Mouse (Mus musculus) erythroid progenitor cell, adult 5-6 weeks (primary cell): ENCODE data around the gene Pla2g15. TPM values are rescaled to one million over a fixed set of nuclear protein-coding genes. Genes with fewer than 3 reads are reported as not detected.
"Not testable (repeated sequence)": the region's sequence is repeated elsewhere in the genome, so short reads cannot be mapped to it uniquely, and the experiment has no call there.

Experiments used
- ATAC-seq: replicated peaks from 2 replicates; pipeline ENCODE4 v1.8.0; 2016; ENCODE audit warnings: moderate number of reproducible peaks, mild to moderate bottlenecking, moderate TSS enrichment, inconsistent platforms; ENCODE audit not compliant: poor library complexity, low FRiP score, severe bottlenecking
- total RNA-seq, 2 experiments: library from RNA; stranded (forward) in 1 of 2; stranded (reverse) in 1 of 2; fragments of 150-400 nt in 1 of 2; fragments of 186-747, 209-891 nt in 1 of 2; gene quantifications; 2 replicates each; pipeline versions ENCODE4 v1.2.3 to v1.2.4; 2015 to 2017; ENCODE audit warnings: low replicate concordance in 2 of 2

Gene Pla2g15
- total RNA-seq, 2 experiments from 2014 or later = 1.7 to 8.6 TPM

DNA sequence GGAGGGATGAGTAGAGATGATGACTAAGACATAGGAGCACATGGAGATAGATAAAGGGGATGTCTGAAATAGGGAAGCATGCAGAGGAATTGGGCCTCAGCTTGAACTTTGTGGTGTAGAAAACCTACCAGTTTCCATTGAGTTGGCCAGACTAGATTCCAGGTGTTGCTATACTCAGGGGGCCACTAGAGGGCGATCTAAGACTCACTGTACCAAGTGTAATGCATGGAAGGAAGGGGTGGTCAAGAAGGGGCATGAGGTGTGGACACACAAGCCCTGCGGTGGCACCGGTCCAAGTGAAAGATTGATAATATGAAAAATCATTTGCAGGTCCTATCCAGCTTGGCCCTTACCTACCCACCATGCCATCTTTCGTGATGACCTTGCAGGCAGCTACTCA is 15.3 kb downstream of the Pla2g15 start:
- ATAC-seq = peak; percentile 58; the same call in 1 of the 2 replicates

DNA sequence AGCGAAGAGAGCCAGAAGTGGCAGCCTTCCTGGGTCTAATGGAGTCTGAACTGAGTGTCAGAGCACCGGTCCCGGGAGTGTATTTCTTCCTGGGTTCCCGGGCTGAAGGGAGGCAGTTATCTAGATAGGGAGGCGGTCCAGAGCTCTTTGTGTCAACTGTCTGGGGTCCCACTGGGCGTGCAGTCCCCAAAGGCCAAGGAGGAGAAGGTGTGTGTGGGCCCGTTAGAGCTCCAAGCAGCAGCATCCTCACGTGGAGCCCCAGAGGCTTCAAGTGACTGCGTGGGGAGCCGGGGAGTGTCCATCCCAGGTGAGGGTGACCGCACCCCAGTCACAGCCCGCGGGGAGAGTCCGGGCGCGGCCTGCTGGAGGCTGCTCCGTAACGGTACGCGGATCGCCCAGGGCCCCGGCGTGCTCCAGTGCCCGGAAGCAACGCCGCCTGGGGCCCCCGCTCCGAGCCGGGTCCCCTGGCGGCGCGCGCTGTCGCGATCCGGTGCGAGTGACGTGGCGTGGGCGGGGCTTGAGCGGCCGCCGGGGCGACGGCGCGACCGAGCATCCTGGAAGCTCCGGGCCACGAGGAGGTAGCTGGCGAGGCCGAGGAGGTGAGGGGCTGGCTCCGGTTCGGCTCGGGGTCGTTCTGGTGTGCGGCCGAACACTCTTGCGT is 18.3 kb downstream of the Pla2g15 start, which contains the start of gene Slc7a6:
Gene Slc7a6, plus strand, starts transcription at position 502 of the 661 bp plus-strand sequence.
- ATAC-seq = peak; percentile 69

DNA sequence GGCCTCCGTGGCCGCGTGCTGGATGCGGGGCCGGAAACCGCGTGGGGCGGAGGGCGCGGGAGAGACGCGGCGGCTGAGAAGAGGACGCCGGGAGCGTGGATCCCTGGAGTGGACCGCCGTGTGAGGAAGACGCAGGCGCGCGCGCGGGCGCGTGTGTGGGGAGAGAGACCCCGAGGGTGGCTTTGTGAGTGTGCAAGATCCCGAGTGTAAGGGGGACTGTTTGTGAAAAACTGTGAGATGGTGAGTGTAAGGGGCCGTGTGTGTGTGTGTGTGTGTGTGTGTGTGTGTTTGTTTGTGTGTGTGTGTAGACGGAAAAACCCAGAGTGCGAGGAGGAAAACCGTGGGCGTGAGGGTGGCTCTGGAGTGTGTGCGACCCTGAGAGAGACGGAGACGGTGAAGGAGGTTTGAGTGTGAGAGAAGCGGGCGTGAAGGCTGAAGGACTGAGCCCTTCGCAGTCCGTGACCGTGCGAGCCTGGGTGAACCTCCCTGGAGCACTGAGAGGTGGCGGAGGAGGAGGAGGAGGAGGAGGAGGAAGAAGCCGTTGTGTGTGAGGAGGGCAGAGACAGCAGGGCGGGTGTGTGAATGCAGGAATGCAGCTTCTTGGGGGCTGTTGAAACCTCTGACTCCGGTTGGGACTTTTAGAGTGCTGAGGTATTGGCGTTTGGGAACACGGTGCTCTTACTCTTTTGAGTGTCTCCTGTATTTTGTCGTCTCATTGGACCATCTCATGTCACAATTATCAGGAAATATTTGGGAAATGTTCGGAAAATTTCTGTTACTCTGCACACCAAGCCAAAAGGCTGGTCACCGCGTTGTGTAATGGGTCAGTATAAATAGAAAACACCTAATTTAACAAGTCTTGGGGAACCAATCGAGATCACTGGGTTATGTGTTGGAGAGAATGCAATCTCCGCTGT is 19.1 kb downstream of the Pla2g15 start:
- ATAC-seq = no peak

DNA sequence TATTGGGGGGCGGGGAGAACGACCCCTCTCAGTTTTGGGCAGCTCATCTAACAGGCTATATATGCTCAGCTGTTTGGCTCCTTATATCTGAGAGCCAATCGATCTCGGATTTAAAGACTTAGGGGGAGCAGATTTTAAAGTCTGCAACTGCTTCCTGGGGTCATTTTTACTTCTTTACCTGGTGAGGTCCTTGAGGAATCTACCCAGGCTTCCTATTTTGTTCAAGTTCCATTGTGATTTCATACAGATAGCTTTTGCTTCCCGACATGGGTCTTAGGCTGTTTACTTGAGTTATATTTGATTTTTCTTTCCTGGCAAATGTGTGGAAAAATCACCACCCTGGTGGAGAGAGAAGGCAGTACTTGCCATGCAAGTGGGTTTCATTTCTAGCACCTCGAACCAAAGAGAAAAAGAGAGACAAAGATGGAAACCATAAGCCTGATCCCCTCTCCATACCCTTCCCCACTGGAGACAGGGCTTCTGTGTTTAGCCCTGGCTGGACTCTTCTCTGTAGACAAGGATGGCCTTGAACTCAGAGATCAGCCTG is 19.8 kb downstream of the Pla2g15 start:
- ATAC-seq = no peak

DNA sequence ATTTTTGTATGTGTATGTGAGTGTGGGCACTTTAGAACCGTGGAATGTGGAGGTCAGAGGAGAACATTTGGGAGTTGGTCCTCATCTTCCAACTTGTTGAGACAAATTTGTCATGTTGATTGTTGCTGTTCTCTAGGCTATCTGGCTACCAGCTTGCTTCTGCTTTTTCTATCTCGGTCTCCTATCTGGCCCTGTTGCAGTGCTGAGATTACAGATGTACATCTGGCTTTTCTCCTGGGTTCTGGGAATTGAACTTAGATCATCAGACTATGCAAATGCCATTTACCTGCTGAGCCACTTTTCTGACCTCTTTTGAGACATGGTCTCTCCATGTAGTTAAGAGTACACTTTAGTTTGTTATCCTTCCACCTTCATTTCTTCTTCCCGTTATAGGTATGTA is 23.4 kb downstream of the Pla2g15 start:
- ATAC-seq = no peak

DNA sequence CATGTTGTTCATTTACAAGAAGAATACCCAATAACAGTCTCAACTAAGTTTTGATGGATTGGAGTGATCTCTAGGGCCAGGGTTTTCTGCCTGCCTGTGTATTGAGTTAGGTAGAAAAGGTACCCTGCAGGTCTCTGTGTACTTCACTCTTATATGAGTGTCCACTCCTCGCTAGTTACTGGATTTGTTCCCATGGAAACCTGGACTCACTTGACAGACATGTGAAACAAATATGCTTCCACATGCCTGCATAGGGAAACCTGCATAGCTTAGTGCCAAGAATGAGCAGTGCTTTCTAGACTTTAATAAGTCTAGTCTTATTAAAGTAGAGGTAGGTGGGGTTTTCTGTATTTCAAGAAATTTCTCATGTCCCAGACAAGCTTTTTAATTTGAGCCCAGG is 26.7 kb downstream of the Pla2g15 start:
- no peak for ATAC-seq

- ATAC-seq = no peak
Observed at GRCm38 (mm10) chr8:106177594-106177993, 27.4 kb downstream of the Pla2g15 start.

DNA sequence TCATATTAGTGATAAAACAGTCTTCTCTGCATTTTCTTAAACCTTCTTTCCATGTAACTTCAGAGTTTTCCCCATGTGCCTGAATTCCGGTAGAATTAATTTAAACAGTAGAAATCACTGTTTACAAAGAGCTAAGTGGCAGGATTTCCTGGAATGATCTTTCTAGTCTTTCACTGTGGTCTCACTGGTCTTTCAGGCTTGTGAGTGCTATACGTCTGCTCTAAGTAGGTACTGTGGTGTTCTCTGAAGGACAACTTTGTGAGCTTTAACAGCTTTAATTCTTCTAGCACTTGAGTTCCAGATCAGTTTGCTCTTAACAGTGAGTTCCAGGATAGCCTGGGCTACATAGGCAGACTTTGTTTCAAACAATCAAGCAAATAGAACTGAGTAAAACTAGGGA is 28.2 kb downstream of the Pla2g15 start:
- ATAC-seq = no peak

DNA sequence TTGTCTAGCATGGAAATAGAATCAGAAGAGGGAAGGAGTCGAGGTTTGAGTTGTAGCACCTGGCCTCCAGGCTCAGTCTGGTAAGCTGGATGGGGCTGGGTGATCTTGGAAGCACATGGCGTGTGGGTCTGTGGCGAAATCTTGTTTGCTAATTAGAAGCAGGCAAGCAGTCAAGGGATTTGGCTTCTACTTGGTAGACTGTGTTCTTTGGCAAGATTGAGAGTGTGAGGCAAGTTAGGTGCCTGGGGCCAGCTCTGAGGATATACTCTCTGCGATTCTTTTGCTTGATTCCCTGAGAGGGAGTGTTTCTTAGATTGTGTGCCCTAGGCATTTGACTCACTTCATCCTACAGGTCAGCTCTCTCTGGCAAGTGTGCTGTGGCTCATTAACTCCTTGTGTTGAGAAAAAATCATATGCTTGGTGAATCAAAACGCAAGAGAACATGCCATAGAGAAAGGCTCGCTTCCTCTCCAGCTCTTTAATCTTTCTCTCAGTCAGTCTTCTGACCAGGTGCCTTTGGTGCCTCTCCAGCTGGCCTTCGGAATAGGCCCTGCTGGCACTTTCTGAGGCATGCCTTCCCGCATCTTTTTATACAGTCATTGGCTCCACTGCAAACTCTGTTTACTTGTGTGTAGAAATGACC is 35.5 kb downstream of the Pla2g15 start:
- 0 out of 2 replicates have a peak, but pooled peaks have one; percentile 19 for ATAC-seq

DNA sequence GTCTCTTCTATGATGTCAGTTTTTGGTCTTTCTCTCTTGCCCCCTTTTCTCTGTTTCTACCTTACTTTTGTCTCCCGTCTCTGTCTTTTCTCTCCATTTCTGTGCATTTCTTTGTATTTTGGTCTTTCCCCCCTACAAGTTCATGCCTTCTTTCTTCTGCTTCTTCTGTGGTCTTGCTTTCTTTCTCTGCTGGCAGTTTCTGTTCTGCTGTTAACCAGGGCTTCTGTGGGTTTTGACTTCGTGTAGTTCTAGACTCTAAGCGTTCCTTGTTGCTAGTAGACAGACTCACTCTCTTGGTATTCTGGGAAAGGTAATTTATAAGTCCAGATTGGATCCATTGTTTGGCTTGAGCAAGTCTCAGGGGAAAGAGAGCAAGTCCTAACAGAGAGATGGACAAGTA is 36.2 kb downstream of the Pla2g15 start:
- no peak for ATAC-seq

- no peak for ATAC-seq
Observed at GRCm38 (mm10) chr8:106189162-106189561, 39.0 kb downstream of the Pla2g15 start.

- no peak for ATAC-seq
Observed at GRCm38 (mm10) chr8:106191639-106192038, 41.4 kb downstream of the Pla2g15 start.

- no peak for ATAC-seq
Observed at GRCm38 (mm10) chr8:106193162-106193561, 43.0 kb downstream of the Pla2g15 start.

GRCm38 (mm10) chr8:106194062-106194461 is 43.9 kb downstream of the Pla2g15 start:
- ATAC-seq = no peak

- no peak for ATAC-seq
Observed at GRCm38 (mm10) chr8:106198741-106199140, 48.5 kb downstream of the Pla2g15 start.

DNA sequence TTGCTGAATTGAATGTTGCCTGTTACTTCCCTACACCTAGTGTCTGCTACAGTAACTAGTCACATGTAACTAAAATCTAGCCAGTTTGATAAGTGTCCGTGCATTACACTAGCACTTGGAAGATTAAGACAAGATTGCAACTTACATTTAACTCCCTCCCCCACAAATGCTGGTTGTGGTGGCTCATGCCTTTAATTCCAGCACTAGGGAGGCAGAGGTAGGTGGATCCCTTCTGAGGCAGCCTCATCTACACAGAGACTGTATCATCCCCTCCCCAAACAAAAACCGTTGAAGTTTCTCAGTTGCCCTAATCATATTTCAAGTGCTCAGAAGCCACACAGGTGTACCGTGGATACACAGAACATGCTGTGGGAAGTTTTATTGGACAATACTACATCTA is 49.4 kb downstream of the Pla2g15 start:
- not testable (repeated sequence) for ATAC-seq

DNA sequence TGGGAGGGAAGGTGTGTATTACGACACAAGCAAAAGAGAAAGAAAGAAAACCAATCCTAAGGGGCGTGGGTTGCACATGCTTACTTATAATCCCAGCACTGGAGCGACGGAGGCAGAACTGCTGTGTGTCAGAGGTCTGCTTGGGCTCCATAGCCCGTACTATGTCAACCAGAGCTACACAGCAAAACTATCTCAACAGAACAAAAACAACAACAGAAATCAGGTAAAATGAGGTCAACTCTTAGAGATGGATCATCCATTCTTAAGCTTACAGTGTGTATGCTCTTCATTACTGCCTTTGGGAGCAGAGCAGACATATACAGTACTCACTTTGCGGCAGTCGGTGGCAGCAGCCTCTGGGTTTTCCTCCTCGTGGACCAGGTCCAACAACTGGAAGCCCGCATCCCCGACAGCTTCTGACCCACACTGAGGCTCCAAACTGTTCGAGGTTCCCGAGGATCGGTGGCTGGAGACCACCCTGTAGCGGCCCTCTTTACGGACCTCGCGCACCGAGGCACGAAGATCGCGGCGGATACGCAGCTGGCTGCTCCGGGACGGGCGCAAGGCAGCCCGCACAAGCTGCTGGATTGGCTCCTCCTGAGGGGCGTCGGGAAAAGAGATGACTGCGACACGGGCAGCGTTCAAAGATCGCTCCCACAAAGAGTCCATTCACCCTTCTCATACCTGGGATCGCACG is 60.0 kb downstream of the Pla2g15 start:
- peak; percentile 39; the same call in 1 of the 2 replicates for ATAC-seq

- ATAC-seq = peak; percentile 97
Observed at GRCm38 (mm10) chr8:106210821-106211345, 60.7 kb downstream of the Pla2g15 start, which contains the start of the genes Slc7a6os and Prmt7. Gene Slc7a6os (minus strand): TSS chr8:106210935. Gene Prmt7 (plus strand): TSS chr8:106210936.

- peak; percentile 10 for ATAC-seq
Observed at GRCm38 (mm10) chr8:106211421-106211820, 61.2 kb downstream of the Pla2g15 start.
